In the genomic region with DNA sequence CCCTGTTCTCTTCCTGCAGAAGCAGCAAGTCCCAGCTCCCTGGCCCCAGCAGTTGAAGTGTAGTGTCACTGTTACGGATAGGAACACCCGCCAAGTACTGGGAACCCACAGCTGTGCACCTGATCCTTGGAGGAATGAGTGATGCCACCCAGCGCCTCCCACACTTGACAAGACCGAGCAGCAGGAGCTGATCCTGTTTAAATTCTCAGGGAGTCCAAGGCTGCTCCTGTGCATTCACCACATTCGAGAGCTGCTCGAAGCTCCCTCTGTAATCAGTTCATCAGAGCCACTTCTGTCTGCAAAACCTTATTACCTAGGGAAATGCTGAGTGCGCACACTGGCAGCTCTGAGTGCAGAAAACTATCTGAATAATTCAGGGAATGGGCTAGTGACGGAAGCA, we compare ENCODE assay signal across 9 mouse cellular contexts.
DNase-seq lines count a peak whose midpoint lies in the region; ATAC-seq lines count a peak whose summit lies in the region.
"Had no signal": no experiment of that assay in that cellular context is flagged by ENCODE, and none has a peak within 500 bp of the region (broad histone marks: within the 10 kb centered on the region; RNA-seq: fewer than 3 reads in every experiment).

No protein-coding gene starts in this region.

- WGBS in kidney, embryonic 16.5 days, result 46% methylated on average over 8 of the region's 8 CpGs
- 84% methylated on average over 8 of the region's 8 CpGs for WGBS in limb, embryonic 10.5 days

- H3K9ac ChIP-seq in kidney, embryonic 16.5 days (replicated peaks; ENCODE audit: low read length), result no peak overlapping the region

- H3K27me3 ChIP-seq in kidney, embryonic 16.5 days (ENCODE audit: insufficient read depth, low read length), result no peaks in the 10 kb centered on the region
- H3K27me3 ChIP-seq in limb, embryonic 10.5 days (ENCODE audit: low read depth, poor library complexity, severe bottlenecking), result no peaks in the 10 kb centered on the region
- H3K27me3 ChIP-seq: Patski had no signal

- 0 out of 2 replicates have a peak, but pooled peaks have one; percentile 24 for ATAC-seq in kidney, embryonic 16.5 days (ENCODE audit: low FRiP score, low TSS enrichment)
- ATAC-seq: Patski had no signal

- no peak overlapping the region for H3K4me2 ChIP-seq in kidney, embryonic 16.5 days (replicated peaks; ENCODE audit: low read depth, low read length)

- no peaks in the 10 kb centered on the region for H3K36me3 ChIP-seq in kidney, embryonic 16.5 days (ENCODE audit: insufficient read depth, low read length)
- H3K36me3 ChIP-seq in limb, embryonic 10.5 days, result no peaks in the 10 kb centered on the region

- DNase-seq in kidney, postnatal 25 days, result no peak
- peak; percentile 64 for DNase-seq in right cerebral cortex, adult 18-20 months
- no peak for DNase-seq in right cerebral cortex, postnatal 25 days
- no peak for DNase-seq in limb, embryonic 10.5 days (ENCODE audit: low spot score)
- DNase-seq in gastrocnemius, postnatal 14 days, result no peak
- DNase-seq in thymus, postnatal 10 days (ENCODE audit: low spot score in 2 of 2), result no peak
- DNase-seq: adrenal gland, postnatal 36 days had no signal

- peaks cover 21% of the 10 kb centered on the region for H3K4me1 ChIP-seq in kidney, embryonic 16.5 days (ENCODE audit: insufficient read depth, low read length)
- H3K4me1 ChIP-seq in limb, embryonic 10.5 days, result peaks cover 56% of the 10 kb centered on the region

- no peak overlapping the region for H3K27ac ChIP-seq in kidney, embryonic 16.5 days (ENCODE audit: low read length)
- H3K27ac ChIP-seq in limb, embryonic 10.5 days, result 0 out of 2 replicates have a peak overlapping the region, but pooled peaks have one; percentile 25

- intact Hi-C loops in gastrocnemius, postnatal 14 days (cut with DNase I; ENCODE audit: low total_unique reads), result no loop called here

- no peak overlapping the region for H3K4me3 ChIP-seq in kidney, embryonic 16.5 days (ENCODE audit: low read length)
- H3K4me3 ChIP-seq in limb, embryonic 10.5 days, result no peak overlapping the region

- no peaks in the 10 kb centered on the region for H3K9me3 ChIP-seq in kidney, embryonic 16.5 days (ENCODE audit: low read length)
- H3K9me3 ChIP-seq in limb, embryonic 10.5 days (replicated peaks), result no peaks in the 10 kb centered on the region
